Mouse (Mus musculus): Measurements from ENCODE around the gene Elovl6.
A peak's percentile ranks its signal among the peaks of the same experiment; 100 is the strongest.

Gene Elovl6

DNA sequence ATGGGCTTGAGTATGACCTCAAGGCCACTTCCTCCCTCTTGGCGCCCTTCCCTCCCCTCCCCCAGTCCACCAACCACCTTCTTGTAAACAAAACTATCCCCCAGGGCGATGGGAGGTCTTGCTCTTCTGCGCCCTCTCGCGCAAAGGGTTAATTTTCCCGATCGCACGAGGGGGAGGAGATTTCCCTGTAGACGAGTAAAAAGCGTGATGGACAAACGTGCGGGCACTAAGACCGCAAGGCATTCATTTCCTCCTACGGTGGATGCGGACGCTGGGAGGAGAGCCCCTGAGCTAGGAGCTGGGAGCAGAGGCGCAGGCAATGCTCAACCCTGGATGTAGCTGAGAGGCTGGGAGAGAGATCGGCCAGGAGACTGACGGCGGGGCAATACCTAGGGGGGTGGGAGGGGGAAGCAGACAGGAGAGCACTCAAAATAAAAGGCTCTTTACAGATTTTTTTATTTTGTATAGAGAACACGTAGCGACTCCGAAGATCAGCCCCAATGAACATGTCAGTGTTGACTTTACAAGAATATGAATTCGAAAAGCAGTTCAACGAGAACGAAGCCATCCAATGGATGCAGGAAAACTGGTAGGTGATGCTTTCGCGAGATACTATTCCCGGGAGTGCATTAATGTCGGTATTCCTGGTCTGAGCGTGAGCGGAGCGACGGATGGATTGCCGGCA, at the start of gene Elovl6:
Gene Elovl6 (plus strand): TSS at position 176 of the 685 bp plus-strand sequence.
- peak; percentile 91 to 93 for DNase-seq (ENCODE audit: low spot score in 2 of 2)

DNA sequence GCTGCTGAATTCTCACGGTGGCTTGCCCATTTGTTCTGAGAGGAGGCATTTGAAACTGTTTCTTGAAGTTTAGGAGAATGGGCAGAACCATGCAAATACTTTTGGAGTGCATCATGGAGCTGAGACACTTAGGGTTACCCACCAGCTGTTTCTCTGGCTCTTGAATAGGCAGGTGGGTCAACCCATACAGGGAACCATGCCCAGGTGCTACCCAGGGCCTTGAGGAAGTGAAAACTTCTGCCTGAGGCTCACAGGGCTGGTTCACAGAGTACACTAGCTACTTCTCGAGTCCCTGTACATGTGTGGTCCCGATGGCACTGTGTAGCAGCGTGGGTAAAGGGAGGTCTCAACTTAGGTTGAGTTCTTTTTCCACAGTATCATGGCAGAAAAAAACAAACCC, 43.4 kb upstream of the Elovl6 start:
- DNase-seq (ENCODE audit: low spot score in 2 of 2) = no peak

DNA sequence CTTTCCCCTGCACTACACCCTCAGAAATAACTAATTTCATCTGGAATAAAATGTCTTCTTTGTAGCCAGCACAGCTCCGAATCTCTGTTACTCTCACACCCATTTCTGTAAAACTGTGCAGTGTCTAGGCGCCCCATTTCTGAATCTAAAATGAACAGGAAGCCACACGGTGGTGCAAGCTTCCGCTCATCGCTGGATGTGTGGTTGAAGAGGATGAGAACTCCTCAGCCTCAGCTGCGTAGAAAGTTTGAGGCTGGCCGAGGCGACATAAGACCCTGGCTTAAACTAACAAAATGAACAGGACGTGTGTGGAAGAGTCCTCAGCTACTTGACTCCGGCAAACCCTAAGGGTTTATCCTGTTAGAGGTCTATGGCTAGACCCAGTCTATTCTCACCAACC, 38.0 kb upstream of the Elovl6 start:
- DNase-seq (ENCODE audit: low spot score in 2 of 2) = no peak

DNA sequence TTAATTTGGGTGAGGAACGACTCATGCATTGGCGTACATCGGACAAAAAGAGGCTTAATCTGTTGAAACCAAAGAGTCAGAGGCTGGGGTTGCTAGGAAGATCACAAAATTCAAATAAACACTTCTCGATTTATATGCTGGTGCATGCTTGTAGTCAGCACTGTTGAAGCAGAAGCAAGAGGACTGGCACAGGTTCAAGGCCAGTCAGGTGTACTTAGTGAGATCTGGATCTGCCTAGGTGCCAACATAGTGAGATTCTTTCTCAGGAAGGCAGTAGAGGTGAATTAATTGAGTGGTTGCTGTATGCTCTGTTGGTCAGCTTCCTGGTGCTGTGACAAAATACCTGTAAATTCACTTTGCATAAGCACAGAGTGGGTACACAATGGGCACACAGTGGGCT, 37.4 kb upstream of the Elovl6 start:
- DNase-seq (ENCODE audit: low spot score in 2 of 2) = no peak

DNA sequence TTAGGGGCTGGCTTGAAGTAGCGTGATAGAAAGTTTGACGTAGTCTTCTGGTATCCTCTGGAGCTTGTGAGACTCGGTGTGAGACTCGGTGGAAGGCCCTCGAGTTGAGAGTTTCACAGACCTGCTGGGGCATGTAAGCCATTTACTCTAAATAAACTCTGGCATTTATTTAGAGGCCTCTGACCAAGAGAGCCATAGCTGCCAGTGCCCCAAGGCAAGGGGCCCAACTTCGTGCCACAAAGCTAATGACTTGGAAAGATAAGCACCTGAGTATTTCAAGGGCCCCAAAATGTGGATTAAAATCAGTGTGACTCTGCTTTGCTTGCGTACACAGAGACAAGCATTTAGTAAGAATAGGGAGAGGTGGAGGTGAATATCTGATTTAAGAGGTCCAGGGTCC, 28.4 kb upstream of the Elovl6 start:
- no peak for DNase-seq (ENCODE audit: low spot score in 2 of 2)

DNA sequence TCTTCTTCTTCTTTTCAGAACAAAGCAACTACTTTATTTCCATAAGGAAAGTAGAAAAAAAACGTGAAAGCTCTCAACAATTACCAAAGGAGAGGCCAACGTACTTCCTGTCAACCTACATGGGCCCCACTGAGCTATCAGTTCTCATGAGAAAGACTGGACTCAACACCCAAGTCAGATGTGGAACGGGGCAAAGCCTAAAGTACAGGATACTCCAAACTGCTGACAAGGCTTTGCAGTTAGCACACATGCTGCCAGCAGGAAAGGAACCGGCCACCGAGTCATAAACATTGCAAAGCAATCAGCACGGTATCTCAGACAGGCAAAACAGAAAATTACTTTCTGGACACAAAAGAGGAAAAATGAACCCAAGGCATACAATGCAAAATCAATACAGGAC, 27.2 kb upstream of the Elovl6 start:
- no peak for DNase-seq (ENCODE audit: low spot score in 2 of 2)

DNA sequence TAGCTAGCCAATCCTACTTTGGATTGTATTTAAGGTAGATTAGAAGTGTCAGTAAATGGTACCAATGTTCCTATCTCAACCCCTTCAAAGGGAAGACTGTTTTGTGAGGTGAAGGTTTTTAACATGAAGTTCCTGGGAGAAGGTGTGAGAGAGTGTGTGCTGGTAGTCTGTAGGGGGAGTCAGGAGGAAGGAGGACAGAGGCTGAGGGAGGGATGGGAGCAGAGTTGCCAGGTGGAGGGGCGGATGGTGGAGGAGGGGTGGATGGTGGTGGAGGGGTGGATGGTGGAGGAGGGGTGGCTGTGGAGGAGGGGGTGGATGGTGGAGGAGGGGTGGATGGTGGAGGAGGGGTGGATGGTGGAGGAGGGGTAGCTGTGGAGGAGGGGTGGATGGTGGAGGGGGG, 24.4 kb upstream of the Elovl6 start:
- no peak for DNase-seq (ENCODE audit: low spot score in 2 of 2)

DNA sequence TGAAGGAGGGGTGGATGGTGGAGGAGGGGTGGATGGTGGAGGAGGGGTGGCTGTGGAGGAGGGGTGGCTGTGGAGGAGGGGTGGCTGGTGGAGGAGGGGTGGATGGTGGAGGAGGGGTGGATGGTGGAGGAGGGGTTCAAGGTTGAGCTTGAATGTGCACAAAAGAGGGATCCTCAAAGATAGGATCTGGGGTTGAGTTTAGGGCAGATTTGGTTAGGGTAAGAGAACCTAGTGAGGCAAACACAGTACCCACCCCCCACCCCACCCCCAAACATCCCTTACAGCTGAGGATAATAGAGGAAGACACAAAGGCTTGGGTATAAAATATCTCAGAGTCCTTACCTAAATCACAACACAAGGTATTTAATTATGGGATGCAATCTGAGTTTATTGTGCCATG, 23.6 kb upstream of the Elovl6 start:
- no peak for DNase-seq (ENCODE audit: low spot score in 2 of 2)

DNA sequence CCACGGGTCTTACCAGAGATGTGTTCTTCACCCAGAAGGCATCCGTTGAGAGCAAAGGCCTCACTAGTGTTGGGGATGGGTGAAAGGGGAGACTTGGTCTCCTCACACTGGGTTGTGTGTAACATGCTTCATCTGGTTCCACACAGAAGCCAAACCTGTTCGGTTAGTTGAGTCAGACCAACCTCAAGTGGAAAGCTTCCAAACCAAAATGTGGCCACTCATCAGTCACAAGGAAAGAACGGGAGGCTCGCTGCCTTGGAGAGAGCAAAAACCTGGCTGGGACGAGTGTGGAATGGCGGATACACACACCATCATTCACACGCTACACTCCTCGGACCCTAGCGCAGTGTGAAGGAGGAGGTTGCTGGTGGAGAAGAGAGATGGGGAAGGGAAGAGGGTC, 22.4 kb upstream of the Elovl6 start:
- no peak for DNase-seq (ENCODE audit: low spot score in 2 of 2)

DNA sequence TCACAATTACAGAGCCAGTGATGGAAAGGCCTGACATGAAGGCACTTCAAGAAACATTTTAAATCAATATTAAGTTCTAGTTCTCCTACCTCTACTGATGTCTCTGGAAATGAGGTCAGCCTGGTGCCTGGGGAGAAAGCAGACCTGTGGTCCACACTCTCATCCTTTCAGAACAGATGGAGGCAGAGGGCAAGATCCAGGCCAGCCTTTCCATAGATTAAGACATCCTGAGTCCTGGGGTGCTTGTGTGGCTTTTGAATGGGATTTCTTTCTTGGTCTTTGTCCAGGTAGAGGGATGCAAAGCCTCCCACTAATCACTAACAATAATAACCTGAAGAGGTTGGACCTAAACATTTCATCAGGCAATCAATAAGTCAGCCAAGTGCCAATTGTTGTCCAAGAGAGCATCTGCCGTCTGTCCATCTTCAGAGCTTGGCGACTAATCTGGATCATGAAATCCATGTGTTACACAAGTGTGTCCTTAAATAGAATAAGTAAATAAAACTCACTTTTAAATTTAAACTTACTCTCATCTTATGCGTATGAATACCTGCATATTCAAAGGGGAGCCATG, 16.2 kb upstream of the Elovl6 start:
- no peak for DNase-seq (ENCODE audit: low spot score in 2 of 2)

DNA sequence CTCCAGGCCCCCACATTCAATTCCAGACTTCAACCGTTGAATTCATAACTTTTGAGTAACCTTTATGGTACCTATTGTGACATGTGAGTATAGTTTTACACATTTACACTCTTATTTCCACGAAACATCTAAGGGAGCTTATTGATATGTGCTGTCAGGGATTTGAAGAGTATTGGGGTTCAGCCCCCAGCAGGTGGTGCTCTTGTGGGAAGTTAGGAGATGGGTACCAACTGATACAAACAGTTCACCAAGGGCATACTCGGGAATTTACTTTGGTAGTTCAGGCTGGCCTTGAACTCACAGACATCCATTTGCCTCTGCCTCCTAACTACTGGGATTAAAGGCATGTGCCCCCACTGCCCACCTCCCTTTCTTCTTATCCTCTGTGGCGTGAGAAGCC, 11.7 kb upstream of the Elovl6 start:
- no peak for DNase-seq (ENCODE audit: low spot score in 2 of 2)

DNA sequence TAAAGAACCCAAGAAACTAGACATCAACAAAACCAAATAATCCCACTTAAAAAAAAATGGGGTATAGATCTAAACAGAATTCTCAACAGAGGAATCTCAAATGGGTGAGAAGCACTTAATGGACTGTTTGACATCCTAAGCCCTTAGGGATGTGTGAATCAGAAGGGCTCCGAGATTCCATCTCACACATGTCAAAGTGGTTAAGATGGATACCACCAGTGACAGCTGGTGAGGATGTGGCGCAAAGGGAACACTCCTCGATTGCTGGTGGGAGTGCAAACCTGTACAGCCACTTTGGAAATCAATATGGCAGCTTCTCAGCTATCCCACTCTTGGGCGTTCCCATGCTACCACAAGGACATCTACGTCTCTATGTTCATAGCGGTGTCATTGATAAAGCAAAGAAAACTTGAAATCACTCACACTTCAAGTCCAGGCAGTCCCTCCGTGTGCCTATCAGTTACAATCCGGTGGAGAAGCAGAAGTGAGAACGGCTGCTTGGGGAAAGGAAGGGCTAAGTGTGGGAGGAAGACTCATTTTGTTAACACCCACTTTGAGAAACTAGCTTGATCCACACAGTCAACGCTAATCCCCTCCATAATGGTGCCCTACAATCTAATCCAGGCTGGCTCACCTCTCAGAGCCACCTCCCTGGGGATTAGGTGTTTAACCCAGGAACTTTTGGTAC, 8.6 kb upstream of the Elovl6 start:
- DNase-seq (ENCODE audit: low spot score in 2 of 2) = no peak

DNA sequence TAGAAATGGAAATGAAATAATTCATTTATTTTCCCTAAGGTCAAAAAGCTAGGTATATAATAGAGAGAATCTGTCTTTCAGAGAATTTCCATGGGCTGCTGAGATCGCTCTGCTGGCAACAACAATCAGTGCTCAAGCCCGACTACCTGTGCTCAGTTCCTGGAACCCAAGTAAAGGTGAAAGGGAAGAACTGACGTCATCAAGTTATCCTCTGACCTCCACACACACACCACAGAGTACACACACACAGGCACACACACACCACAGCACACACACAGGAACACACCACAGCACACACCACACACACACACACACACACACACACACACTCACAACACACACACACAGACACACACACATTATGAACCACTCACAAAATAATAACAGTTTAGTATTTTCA, 5.1 kb upstream of the Elovl6 start:
- no peak for DNase-seq (ENCODE audit: low spot score in 2 of 2)

DNA sequence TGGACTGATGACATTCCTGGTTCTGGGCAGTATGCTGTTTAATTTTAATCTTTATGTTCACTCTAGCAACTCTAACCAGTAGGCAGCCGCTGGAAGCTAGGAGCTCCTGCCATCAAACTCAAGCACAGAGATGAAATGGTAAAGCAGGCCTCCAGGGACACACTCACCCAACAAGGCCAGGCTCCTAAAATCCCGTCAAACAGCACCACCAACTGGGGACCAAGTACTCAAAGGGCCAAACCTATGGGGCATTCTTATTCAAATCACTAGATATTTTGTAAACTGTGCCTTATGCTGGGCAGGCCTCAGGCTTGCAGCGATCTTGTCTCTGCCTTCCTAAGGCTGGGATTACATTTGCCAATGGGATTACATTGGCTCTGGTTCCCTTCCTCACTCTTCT, 2.8 kb upstream of the Elovl6 start:
- no peak for DNase-seq (ENCODE audit: low spot score in 2 of 2)

DNA sequence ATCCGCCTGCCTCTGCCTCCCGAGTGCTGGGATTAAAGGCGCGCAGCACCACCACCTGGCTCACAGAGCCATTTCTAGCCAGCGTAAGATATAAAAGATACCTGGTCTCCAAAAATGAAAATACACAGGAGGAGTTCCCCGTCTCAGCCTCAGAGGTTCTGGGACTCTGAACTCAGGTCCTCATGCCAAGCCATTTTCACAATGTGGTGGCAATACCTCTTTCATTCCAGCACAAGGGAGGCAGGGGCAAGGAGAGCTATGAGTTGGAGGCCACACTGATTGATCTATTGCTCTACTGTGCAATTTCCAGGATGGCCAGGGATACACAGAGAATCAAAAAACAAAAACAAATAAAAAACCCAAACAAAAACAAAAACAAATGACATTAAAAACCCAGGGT, 1.7 kb upstream of the Elovl6 start:
- DNase-seq (ENCODE audit: low spot score in 2 of 2) = no peak

DNA sequence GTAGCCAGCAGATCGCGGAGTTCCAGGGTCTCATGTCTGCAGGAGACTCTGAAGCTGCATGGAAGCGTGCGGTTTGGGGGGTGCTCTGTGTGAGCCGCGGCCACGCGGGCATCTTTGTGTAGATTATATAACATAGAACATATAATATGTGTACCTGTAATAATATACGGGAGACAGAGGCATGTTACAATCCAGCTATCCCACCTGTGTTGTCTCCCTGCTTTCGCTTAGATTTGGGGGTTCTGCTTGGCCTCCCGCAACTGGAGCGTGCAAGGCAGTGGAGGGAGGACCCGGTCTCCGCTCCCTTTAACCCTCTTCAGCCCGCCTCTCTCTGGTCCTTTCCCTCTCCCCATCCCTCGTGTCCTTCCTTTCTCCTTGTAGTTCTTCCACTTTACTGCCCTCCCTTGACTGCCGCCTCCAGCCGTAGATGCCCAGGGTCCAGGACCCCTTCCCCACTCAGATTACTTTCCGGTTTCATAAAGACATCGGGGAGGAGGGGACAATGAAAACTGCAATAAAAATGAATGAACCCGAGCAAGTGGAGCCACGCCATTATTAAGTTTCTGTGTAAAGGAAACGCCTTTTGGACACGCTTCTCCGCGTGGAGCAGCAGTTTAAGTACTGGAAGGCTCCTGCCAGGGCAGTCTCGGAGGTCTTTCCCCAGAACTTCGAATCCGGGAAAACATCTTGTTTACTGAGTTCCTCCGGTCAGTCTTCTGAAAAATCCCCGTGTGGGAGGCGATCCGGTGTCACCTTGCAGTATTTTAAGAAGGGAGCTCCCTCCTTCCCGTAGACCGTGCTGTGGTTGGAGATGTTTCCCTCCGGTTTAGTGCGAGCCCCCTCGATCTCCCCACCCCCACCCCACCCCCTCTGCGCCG, 949 bp downstream of the Elovl6 start:
- peak; percentile 63 to 64 for DNase-seq (ENCODE audit: low spot score in 2 of 2)

DNA sequence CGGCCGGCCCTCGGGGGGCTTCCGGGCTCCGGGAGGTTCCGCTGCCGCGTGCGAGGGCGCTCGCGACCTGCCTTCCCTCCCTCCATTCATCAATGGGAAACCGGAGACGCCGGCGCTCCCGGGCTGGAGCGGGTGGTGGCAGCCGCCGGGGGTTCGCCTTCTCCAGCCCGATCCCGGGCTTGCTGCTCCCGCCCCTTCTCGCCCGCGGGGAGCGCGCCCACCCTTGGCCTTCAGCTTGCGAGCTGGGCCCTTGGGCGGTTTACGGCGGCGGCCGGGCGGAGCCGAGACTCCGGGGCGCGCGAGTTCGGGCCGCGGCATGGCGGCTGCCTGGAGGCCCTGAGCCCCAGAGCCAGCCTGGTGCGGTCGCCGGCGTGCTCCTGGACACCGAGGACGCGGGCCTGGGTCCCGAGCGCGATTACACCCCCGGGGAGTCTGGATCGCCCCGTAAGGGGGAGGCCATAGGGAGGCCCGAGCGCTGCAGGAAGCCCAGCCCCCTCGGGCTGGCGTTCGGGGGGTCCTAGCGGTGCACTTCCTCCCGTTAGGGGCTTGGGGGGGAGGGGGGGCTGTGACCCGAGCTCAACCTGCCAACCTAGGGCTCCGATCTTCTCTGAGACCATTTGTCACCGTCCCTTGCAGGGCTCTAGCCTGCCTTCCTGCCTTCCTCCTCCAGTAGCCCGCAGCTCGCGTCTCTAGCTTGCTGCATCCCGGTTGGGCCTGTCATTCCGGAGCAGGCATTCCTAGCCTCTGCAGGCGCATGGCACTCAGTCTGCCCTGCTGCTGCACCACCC, 1.8 kb downstream of the Elovl6 start:
- DNase-seq (ENCODE audit: low spot score in 2 of 2) = peak; percentile 81 to 83

DNA sequence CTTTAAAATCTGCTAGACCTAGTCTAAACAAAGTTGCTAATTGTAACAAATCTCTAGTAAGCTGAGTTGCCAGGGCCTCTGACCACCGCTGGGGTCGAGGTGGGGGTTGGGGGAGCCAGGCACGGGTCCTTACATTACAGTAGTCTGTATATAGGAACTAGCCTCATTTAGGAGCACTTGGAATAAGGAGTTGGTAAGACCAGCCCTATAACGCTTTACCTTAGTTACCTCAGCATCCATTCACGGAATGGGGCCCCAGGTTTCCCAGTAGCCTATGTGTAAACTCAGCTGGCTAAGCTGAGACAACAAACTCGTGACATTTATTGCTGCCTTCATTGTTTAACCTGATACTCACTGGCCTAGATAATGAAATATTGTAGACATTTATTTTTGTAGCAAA, 3.3 kb downstream of the Elovl6 start:
- no peak for DNase-seq (ENCODE audit: low spot score in 2 of 2)

DNA sequence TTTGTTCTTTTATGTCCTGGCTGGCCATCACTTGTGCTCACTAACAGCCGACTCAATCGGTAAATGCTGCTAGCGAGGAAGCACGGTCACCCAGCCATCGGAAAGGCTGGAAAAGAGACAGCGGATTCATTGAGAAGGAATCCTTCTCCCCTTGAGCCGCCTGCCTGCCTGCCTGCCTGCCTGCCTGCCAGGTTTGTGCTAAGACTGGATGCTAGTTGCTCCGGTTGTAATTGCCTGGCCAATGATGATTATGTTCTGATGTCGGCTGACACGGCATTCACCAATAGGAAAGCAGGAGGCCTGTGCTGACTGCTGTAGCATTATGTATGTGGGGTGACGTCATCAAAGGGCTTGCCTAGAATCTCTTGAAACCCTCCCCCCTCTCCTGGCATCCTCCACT, 4.0 kb downstream of the Elovl6 start:
- peak; percentile 95 to 99 for DNase-seq (ENCODE audit: low spot score in 2 of 2)

DNA sequence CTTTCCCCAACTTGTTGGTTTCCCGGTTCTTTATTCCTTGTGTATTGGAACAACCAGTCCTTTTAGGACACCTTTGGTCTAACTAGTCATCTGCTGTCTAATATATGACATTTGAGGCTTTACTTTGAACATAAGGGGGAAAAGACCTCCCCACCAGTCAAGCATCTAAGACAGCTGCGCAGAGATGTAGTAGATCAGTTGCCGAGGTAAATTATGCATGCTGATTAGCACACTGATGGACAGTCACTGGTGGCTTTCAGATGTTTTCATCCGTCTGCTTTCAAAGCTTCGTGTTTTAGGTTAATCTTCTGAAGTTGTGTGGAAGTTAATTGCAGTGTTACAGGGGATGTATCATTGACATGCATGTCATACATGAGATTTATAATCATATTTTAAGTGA, 5.8 kb downstream of the Elovl6 start:
- DNase-seq (ENCODE audit: low spot score in 2 of 2) = no peak

DNA sequence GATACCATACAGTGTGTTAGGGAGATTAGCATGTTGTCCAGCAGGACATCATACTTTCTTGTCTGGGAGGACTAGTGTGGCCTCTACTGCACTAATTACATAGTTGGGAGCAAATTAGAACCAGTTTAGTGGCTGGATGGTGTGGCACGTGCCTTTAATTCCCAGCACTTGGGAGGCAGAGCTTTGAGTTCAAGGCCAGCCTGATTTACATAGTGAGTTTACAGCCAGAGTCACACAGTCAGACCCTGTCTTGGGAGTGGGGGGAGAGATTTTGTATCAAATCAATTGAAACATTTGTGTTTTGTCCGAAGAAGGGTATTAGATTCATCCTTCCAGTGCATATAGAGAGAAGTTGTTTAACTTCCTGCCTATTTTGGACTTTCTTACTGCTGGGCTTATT, 8.7 kb downstream of the Elovl6 start:
- DNase-seq (ENCODE audit: low spot score in 2 of 2) = no peak

DNA sequence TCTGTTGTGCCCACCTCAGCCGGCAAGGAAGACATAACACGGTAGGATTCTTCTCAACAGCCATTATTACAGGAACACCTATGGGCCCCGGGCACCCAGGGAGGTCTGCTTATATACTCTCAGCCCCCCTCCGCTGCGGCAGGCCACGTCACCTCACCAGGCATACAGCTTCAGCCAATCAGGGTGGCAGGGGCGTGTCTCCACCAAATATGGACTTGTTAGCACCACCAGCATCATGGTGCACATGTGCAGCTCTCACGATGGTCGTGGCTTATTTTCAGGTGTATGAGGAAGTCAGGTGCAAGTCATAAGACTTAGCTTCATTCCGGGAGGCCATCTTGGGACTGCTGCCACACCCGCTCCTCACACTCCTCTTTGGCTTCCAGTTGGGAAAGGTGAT, 9.3 kb downstream of the Elovl6 start:
- DNase-seq (ENCODE audit: low spot score in 2 of 2) = no peak

Measured in right cerebral cortex, postnatal 10 days (tissue).